Mouse (Mus musculus) effector memory CD4-positive, alpha-beta T cell, adult 7 months (primary cell): ENCODE measurements around the gene Armc8. TPM values are rescaled to one million over a fixed set of nuclear protein-coding genes. Genes with fewer than 3 reads are reported as not detected.

Experiments
- polyA plus RNA-seq: library from polyadenylated mRNA; unstranded; fragments of 100-300 nt; shearing (Covaris generic); gene quantifications from one replicate; pipeline ENCODE4 v1.2.1, GENCODE M21; 2017

The Armc8 gene
- polyA plus RNA-seq, result 35.0 TPM

DNA sequence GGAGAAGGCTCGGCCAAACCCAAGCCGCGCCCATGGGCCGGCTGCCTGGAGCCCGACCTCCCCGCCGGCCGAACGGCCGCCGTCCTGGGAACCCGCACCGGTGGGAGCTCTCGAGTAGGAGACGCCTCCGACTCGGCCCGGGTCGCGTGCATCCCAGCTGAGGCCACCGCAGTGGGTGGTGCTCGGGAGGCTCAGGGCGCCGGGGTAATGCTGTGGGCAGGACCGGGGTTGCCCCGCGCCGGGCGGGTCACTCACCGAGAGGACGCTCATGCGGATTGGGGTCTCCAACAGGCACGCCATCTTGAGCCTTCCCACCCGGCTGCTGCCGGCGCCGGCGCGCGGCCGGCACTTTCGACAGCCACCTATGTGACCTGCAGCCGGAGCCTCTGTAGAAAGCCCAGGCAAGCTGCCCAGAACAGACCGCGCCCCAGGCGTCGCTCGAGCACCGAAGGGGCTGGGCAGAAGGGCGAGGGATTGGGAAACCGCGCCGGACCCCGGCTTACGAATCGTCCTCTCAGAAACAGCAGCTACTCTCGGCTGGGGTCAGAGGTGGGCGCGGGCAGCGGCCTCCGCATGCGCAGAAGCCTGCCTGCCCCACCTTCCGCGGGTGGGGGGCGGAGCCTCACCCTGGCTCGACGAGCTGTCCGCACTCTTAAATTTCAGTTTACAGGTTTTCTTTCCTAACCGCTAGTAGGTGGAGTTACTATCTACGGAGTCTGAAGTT lies at the start of gene Armc8:
Gene Armc8 (minus strand): TSS at position 553 of the 724 bp plus-strand sequence.

DNA sequence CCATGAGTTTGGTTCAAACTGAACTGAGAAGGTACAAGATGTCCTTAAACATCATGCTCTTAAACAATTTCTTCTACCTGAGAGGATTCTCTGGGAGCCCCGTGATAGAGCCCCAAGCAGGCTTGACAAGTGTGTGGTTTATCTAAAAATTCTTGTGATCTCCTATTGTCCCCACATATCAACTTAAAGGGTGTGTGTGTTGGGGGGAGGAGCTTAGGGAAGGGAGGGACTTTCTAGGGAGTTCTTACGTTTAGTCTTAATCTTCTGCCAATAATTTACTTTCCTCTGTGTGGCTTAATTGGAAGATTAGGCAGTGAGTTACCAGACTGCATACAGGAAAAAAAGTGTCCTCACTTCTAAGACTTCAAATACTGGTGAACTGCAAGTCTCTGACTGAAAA lies 43.5 kb upstream of the Armc8 start, which contains the start of gene A4gnt:
Gene A4gnt (plus strand): TSS at position 301 of the 400 bp plus-strand sequence.

DNA sequence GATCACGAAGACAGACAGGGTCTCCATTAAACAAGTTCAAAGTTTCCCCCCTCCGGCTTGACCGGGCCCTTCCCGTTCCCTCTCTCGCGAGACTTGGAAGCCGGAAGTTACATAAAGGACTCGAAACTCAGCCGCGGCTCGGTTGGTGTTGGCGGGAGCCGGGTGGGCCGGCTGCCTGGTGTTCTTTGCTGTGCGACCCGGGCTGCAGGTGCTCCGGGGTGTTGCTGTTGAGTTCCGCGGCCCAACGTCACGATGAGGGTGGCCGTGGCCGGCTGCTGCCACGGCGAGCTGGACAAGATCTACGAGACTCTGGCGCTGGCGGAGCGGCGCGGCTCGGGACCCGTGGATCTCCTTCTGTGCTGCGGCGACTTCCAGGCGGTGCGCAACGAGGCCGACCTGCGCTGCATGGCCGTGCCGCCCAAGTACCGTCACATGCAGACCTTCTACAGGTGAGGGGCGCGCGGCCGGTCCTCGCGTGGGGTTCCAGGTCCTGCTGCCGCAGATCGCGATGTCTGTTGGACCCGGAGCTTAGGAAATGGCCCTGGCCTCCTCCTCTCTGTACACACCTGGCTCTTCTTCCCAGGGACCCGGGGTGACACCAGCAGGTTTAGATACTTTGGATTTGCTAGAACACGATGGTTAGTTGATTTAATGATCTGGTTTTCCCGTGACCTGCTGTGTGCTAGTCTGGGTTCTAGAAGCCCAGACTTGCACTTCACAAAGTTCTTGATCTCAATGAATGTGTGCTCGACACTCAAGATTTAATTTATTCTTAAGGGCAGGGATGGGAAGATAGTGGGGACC lies 7.2 kb upstream of the Armc8 start, which contains the start of gene Dbr1:
Gene Dbr1 (plus strand): TSS at position 123 of the 804 bp plus-strand sequence.

DNA sequence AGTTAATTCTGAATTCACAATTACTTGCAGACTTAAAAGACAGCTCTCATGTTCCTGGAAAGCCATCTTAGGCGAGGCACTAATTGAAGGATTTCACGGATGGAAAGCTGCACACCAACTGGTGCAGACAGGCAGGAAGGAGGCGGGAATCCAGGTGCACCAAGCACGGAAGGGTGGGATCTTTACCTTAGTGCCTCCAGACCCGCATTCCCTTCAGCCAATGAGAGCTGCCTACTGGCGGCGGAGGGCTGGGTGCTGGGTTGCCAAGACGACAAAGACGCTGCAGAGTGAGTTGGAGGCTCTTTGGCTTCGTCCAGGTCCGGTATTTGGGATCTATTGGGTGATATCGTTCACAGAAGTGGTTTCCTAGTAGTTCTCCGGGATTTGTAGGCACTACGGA lies 117.5 kb downstream of the Armc8 start, which contains the start of gene Nme9:
Gene Nme9 (plus strand): TSS at position 315 of the 400 bp plus-strand sequence.

DNA sequence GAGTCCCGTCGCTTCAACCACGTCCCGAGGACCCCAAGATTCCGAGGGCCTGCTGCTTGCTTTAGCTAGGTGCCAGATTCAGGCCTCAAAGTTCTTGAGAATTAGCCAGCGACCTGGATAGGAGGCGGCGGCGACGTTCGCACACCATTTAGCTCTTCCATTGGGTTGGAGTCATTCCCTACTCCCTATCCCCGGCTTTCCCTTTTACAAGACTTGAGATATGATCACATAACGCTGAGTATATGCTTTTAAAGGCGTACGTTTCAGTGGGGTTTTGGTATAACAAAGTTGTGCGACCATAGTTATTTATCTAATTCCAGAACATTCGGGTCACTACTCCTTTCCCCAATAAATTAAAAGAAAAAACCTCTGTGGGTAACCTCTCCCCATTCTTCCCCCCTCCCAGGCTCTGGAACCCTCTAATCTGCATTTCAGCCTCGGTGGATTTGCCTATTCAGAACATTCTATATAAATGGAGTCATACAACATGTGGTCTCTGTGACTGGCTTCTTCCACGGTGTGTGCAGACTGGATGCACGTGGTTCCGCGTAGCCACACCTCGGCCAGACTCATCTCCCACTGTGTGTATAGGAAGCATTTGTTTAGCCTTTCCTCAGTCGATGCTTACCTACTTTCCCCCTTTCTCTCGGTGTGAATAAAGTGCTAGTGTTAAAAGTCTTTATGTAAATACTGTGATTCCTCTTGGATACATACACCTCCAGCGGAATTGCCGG lies 131.5 kb downstream of the Armc8 start, which contains the start of gene Mras:
Gene Mras (minus strand): TSS at position 351 of the 734 bp plus-strand sequence.

Other genes with a start within 250 kb of the Armc8 start
- gene Esyt3, start 210.3 kb downstream of the Armc8 start, polyA plus RNA-seq, result 0.40 TPM
- 0.11 TPM for gene Mras, start 131.5 kb downstream of the Armc8 start, polyA plus RNA-seq
- not detected for gene Nme9, start 117.4 kb downstream of the Armc8 start, polyA plus RNA-seq
- gene Dbr1, start 6.9 kb upstream of the Armc8 start, polyA plus RNA-seq, result 37.8 TPM
- gene A4gnt, start 43.6 kb upstream of the Armc8 start, polyA plus RNA-seq, result not detected
- gene Dzip1l, start 60.6 kb upstream of the Armc8 start, polyA plus RNA-seq, result not detected
- gene Cldn18, start 148.4 kb upstream of the Armc8 start, polyA plus RNA-seq, result not detected